Mouse (Mus musculus): Measurements from ENCODE around the gene Gm17018. TPM values are rescaled to one million over a fixed set of nuclear protein-coding genes. Genes with fewer than 3 reads are reported as not detected.

The Gm17018 gene
- total RNA-seq, 2 experiments from 2014 or later: 17.2 to 22.8 TPM

GRCm38 (mm10) chr19:45628649-45629048, 68.2 kb downstream of the Gm17018 start:
- DNase-seq: no peak

- DNase-seq: peak; percentile 22
These were observed 68.8 kb downstream of the Gm17018 start for GRCm38 (mm10) chr19:45629219-45629618.

Other genes with a start within 250 kb of the Gm17018 start
- 10 to 100 TPM; 24.6 to 25.1 TPM for gene Btrc, start 196.9 kb upstream of the Gm17018 start, total RNA-seq (2021)
- gene Poll, start 84 bp upstream of the Gm17018 start, total RNA-seq (2021): 1 to 10 TPM; 8.1 to 8.5 TPM
- 10 to 100 TPM; 24.0 to 25.0 TPM for gene Fbxw4, start 99.7 kb downstream of the Gm17018 start, total RNA-seq (2021)
- under 1 TPM in 1 of 2 experiments, not detected in 1; 0.45 TPM for gene Fgf8, start 182.3 kb downstream of the Gm17018 start, total RNA-seq (2021)
- gene Npm3, start 189.0 kb downstream of the Gm17018 start, total RNA-seq (2021): 10 to 100 TPM; 25.4 to 27.8 TPM
- 10 to 100 TPM; 82.8 to 89.2 TPM for gene Mgea5, start 223.2 kb downstream of the Gm17018 start, total RNA-seq (2021)

All from heart, postnatal 4 days (tissue).